Mouse (Mus musculus) cerebellum, adult 2 months (tissue): ENCODE data around the gene Npdc1.

ENCODE experiments used
- CTCF ChIP-seq: fragments of 200-500 bp; IDR thresholded peaks from 2 replicates; pipeline ENCODE4 v1.5.1; 2011; ENCODE audit warnings: low read depth, mild to moderate bottlenecking, control low read depth, low read length, moderate library complexity, borderline replicate concordance; ENCODE audit not compliant: insufficient read depth
- POLR2A ChIP-seq: fragments of 200-500 bp; IDR thresholded peaks from 2 replicates; pipeline ENCODE4 v1.6.1; 2011; ENCODE audit warnings: low read length, control low read depth, borderline replicate concordance; ENCODE audit not compliant: insufficient read depth

GRCm38 (mm10) chr2:25441067-25441466 lies 41.9 kb downstream of the Npdc1 start:
- TF ChIP-seq CTCF (no peak), POLR2A (no peak)
